Mouse (Mus musculus) left cerebral cortex, postnatal 4 days (tissue): ENCODE measurements around the gene Adad2. TPM values are rescaled to one million over a fixed set of nuclear protein-coding genes. Genes with fewer than 3 reads are reported as not detected.

Experiments
- DNase-seq: peaks from one replicate; pipeline ENCODE4 v3.0.0-alpha.2; 2022
- intact Hi-C: fragments of 180-260 bp; cut with DNase I; formaldehyde crosslinking; loops from one replicate; pipeline ENCODE4 v1.15.1; 2025
- total RNA-seq, 2 experiments: library from RNA; stranded (reverse); gene quantifications; 2 replicates each; pipeline ENCODE4 v1.2.3; 2021

Gene Adad2
- total RNA-seq, 2 experiments from 2014 or later, result 0.42 TPM; not detected in 1

DNA sequence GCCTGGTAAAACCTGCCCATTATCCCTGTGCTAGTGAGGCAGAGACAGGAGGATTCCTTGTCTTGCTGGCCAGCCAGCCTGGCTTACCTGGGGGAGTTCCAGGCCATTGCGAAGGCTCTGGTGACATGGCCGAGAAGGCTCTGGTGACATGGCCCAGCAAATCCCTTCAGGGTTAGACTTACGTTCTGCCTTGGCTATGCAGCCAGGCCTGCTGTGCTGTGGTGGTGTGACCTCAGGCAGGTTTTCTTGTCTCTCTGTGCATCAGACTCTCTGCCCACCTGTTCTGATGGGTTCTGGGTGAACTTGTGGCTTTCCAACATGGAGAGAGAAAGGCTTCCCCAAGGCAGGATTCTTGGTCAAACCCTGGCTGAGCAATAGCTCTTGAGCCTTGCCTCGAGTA lies 24.8 kb downstream of the Adad2 start:
- DNase-seq, result no peak
- intact Hi-C loops, result no loop called here

DNA sequence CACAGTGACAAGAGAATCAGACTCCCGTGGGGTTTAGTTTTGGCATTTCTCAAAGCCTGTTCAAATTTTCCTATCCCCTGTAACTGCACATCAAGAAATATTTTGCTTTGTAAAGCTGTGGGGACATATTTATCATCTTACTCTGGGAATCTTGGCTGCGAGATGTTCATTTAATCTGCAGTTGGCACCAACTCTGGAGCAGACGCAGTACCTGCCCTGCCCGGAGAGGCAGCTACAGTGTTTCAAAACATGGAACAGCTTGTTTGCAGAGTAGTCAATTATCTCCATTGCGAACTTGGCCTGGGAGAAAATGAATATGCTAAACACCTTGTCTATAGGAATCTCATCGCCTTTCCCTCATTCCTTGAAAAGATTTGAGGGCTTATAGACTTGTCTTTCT lies 25.7 kb downstream of the Adad2 start:
- peak; percentile 26 for DNase-seq

DNA sequence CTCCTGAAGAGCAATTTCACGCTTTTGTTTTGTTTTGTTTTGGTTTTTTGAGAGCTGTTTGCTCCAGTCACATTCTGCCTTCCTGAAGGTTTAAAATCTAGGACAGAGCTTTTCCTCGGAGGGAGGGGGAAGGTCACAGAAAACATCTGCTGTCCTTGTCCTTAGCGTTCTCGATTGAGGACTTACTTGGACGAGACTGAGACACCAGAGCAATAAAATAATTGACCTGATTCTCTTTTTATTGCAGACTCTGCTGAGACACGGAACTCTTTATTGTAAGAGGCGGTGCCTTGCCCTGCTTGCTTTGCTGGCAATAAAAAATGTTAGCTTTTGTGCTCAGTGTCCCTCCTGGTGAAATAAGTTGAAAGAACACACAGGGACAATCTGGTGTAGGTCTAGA lies 27.3 kb downstream of the Adad2 start:
- no peak for DNase-seq
- intact Hi-C loops, result no loop called here

More for the DNA sequence above, 25.7 kb downstream of the Adad2 start:
- intact Hi-C loops, result no loop called here

DNA sequence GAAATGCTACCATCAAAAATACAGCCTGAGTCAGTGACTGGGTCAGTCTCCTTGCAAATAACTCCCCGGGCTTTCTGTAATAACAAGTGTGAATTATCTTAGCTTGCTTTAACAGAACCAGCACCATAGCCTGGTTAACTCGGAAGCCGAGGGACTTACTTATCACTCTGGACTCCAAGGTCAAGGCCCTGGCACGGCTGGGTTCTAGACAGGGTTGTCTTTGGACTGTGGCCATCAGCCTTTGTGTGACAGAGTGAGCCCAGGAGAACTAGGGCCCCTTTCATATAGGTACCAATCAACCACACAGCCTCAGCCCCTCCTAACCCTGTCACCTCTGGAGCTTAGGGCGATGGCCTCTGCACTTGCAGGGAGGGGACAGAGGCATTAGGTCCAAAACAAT lies 28.5 kb downstream of the Adad2 start:
- intact Hi-C loops, result no loop called here
- DNase-seq, result no peak

DNA sequence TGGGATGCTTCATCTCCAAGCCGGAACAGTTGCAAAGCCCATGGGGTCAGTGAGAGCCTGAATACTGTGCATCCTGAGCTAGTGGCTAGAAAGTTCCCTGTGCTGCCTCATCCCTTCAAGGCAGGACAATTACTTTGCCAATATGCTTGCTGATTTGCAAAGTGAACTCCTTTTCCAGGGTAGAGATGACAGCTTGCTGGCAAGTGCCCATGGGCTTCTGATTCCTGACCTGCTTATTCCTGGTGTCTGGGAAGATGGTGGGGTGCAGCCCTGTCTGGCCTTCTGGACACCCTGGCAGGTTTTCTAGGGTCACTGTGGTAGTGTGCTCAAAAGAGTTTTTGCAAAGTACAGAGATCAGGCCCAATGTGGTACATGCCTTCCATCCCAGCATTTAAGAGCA lies 30.4 kb downstream of the Adad2 start:
- intact Hi-C loops, result no loop called here
- no peak for DNase-seq

GRCm38 (mm10) chr8:119644429-119644960 lies 31.9 kb downstream of the Adad2 start:
- DNase-seq, result no peak
- intact Hi-C loops, result no loop called here

- intact Hi-C loops, result no loop called here
Observed at GRCm38 (mm10) chr8:119644981-119645597, 32.5 kb downstream of the Adad2 start.

GRCm38 (mm10) chr8:119646197-119646596 lies 33.6 kb downstream of the Adad2 start:
- intact Hi-C loops, result no loop called here
- no peak for DNase-seq

More at GRCm38 (mm10) chr8:119644981-119645597, 32.5 kb downstream of the Adad2 start:
- no peak for DNase-seq

DNA sequence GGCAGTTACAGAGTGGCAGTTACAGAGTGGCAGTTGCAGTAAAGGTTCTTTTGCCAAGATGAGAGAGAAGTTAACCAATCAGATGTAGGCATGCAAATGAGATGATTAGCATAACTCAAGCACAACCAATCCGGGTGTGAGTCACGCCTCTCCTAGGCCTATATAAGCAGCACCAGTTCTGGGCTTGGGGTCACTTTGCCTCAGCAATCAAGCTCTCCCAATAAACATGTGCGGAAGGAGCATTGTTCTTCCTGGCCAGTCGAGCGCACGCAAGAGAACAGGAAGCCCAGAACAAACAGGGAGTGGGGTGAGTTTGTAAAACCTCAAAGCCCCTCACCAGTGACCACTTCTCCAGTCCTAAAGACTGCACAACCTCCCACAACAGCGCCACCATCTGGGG lies 34.3 kb downstream of the Adad2 start:
- no peak for DNase-seq
- intact Hi-C loops, result no loop called here

DNA sequence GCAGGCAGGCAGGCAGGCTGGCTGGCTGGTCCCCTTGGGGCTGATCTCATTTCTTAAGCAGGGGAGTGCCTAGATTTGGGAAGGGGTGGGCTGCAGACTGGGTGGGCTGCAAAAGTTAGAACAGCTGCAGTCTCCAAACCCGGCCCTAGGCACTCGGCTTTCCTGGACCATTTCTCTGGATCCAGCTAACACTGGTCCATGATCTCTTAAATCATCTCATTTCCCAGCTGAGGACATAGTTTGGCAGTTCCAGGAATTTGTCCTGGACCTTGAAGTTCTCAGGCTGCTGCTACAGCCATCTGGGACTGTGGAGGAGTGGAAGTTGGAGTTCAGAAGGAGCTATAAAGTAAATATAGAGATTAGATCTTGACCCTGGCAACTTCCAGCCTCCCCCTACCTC lies 38.8 kb downstream of the Adad2 start:
- intact Hi-C loops, result no loop called here
- no peak for DNase-seq

DNA sequence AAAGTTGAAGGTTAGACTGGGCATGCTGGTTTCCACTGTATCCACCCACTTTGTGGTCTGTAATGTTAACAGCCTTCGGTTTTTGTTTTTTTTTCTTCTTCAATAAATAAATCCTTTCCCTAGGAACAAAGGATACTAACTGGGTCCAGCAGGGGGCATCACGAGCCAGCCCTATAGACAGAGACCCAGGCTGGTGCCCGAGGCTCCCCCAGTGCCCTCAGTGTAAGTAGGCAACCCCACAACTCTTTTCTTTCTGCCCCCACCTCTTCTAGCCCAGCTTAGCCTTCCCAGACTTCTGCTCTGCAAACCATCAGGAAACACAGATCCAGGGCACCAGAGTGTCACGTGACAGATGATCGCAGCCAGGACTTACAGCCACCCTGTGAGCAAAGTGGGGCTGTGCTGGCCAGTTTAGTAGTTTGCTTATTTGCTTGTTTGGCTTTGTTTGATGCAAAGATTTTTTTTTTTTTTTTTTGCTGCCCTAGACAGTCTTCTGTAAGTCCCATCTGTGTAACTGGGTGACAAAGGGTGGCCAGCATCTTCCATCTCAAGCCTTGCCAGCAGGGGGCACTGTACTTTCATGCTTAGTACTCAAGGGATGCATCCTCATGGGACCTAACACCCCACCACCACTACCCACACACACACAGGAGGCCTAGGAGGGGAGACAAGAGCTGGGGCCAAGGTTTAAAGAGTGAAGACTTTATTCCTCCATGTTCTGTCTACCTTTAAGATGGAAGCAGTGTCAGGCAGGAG lies 44.3 kb downstream of the Adad2 start:
- intact Hi-C loops, result no loop called here
- no peak for DNase-seq

GRCm38 (mm10) chr8:119661081-119661480 lies 48.5 kb downstream of the Adad2 start:
- DNase-seq, result peak; percentile 65
- intact Hi-C loops, result no loop called here

DNA sequence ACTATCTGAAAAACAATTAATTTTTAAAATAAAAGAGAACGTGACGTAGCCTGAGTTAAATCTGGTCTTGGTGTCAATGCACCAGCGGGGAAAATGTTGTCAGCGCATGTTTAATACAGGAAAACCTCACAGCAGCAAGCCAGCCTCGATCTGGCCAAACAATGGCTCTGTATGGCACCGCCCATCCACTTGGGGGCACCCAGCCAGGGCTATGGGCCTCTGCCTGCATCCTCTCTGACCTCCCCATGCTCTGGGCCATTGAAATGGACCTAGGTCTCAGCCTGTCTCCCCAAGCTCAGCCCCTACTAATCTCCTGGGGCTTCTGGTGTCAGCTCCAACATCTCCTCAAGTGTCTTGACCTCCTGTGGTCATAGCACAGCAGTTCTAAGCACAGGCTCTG lies 49.3 kb downstream of the Adad2 start:
- intact Hi-C loops, result no loop called here
- DNase-seq, result no peak

- intact Hi-C loops, result no loop called here
- DNase-seq, result no peak
Observed at GRCm38 (mm10) chr8:119663440-119663839, 50.9 kb downstream of the Adad2 start.

DNA sequence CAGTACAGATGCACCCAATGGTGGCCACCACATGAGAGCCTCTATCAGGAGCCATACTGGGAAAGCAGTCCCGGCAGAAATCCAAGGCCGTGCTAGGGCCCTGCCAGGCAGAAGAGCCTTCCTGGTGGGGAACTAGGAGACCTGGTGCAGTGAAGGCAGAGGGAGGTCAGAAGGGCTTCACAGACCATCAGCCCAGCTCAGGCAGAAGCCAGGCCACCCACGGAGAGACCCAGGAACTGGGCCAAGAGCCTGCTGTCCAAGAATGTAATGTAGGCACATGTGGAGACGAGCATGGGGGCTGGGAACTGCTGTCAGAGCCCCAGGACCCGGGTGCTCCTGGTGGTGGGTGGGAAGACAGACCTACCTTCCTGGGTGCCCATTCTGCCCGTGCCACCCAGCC lies 52.7 kb downstream of the Adad2 start:
- intact Hi-C loops, result no loop called here
- DNase-seq, result peak; percentile 35

Other genes with a start within 250 kb of the Adad2 start
- 10 to 100 TPM; 19.3 to 21.5 TPM for gene Mlycd, start 217.9 kb upstream of the Adad2 start, total RNA-seq
- under 1 TPM in 1 of 2 experiments, not detected in 1; 0.30 TPM for gene Osgin1, start 178.6 kb upstream of the Adad2 start, total RNA-seq
- 10 to 100 TPM; 35.9 to 48.5 TPM for gene Necab2, start 166.0 kb upstream of the Adad2 start, total RNA-seq
- not detected for gene Slc38a8, start 111.0 kb upstream of the Adad2 start, total RNA-seq
- gene Mbtps1, start 54.0 kb upstream of the Adad2 start, total RNA-seq, result 10 to 100 TPM; 68.7 to 72.1 TPM
- 100 to 1,000 TPM; 103 to 107 TPM for gene Hsdl1, start 37.6 kb upstream of the Adad2 start, total RNA-seq
- gene Dnaaf1, start 37.5 kb upstream of the Adad2 start, total RNA-seq, result under 1 TPM; 0.26 to 0.52 TPM
- 10 to 100 TPM; 15.8 to 15.9 TPM for gene Taf1c, start 7.5 kb upstream of the Adad2 start, total RNA-seq
- not detected for gene Kcng4, start 22.9 kb downstream of the Adad2 start, total RNA-seq
- gene Wfdc1, start 53.6 kb downstream of the Adad2 start, total RNA-seq, result 1 to 10 TPM; 3.6 to 4.9 TPM
- under 1 TPM; 0.14 to 0.16 TPM for gene Atp2c2, start 87.3 kb downstream of the Adad2 start, total RNA-seq
- 10 to 100 TPM; 15.0 to 16.7 TPM for gene Tldc1, start 165.7 kb downstream of the Adad2 start, total RNA-seq
- 100 to 1,000 TPM; 208 to 215 TPM for gene Cotl1, start 227.8 kb downstream of the Adad2 start, total RNA-seq
- gene Klhl36, start 249.5 kb downstream of the Adad2 start, total RNA-seq, result 10 to 100 TPM in 1 of 2 experiments, 1 to 10 TPM in 1; 8.9 to 11.8 TPM